Mouse (Mus musculus): ENCODE measurements around the gene Nelfe.

DNA sequence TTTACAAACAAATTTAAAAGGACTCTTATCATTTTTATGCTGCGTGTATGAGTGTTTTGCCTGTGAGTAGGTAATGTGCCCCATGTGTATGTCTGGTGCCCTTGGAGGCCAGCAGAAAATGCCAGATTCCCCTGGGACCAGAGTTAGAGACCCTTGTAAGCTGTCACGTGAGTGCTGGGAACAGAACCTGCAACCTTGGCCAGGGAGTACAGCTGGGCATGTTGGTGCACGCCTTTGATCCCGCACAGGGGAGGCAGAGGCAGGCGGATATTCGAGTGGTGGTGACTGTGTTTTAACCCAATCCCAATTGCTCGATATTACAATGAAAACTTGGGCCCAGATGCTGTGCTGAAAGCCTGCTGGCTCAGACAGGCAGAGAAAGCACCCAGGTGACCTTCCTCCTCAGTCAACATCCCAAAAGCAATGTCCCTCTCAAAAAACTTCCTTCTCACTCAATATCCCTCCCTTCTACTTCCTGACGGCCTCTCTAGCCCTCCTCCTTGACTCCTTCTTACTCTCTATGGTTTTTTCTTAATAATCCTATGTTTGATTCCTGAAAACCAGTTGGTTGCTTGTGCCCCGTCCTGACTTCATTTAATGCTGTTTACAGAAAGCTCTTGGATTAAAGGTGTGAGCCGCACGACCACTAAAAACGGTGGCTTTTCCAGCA, 40.0 kb downstream of the Nelfe start:
- no peak for TF ChIP-seq CTCF (IDR thresholded peaks at IDR 0.05; ENCODE audit: control insufficient read depth, insufficient read depth, insufficient read length)
- no peak for TF ChIP-seq MAX (IDR thresholded peaks at IDR 0.05)
- no peak for TF ChIP-seq USF1 (IDR thresholded peaks at IDR 0.05; ENCODE audit: low read depth)
- TF ChIP-seq MYOD1 (IDR thresholded peaks at IDR 0.05; ENCODE audit: control insufficient read depth, insufficient read length, low read depth), result no peak
- no peak for TF ChIP-seq FOSL1 (IDR thresholded peaks at IDR 0.05; ENCODE audit: insufficient read depth, low read length, poor library complexity, severe bottlenecking)
- no peak for TF ChIP-seq MYOG (IDR thresholded peaks at IDR 0.05; ENCODE audit: control insufficient read depth, extremely low read depth, insufficient read length)
- no peak for TF ChIP-seq CEBPB (IDR thresholded peaks at IDR 0.05; ENCODE audit: low read depth)
